Mouse (Mus musculus): ENCODE measurements around the gene Sec24a. TPM values are rescaled to one million over a fixed set of nuclear protein-coding genes. Genes with fewer than 3 reads are reported as not detected.

Gene Sec24a
- polyA plus RNA-seq, 1 experiment from 2014 or later = 14.3 TPM

DNA sequence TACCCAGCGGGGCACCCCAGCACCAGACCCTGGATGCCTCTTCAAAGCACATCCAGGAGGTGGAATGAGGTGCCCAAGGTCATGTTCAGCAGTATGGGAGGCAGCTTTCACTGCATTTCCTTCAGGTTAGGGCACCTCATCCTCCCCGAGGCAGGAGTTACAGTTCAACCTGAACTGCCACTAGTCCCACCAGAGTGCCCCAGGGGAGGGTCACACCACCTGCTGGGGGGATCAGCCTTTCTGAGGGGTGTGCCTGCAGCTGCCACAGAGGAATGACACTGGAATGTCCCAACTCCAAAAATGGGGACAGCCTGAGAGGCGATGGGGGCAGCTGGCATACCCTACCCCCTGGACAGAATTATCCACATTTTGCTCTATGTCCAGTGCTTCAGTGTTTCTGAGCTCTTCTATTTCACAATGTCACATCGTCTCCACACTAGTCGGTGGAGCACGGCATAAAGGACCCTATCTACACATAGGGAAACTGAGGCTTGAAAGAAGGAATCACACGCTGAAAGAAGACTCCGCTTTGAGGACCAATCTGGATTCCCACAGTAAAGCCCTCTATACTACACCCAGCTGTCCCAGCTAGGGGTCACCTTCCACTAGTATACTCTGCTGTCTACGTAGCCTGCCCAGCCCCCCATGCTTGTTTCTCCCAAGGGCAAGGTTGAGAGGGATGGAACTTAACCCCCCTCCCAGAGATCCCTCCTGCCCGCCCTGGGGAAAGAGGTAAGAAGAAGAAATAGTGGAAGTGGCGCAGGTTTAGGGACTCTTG lies 114.1 kb downstream of the Sec24a start:
- H3K9me3 ChIP-seq = no peaks in the 10 kb centered on the region
- H3K4me1 ChIP-seq = peaks cover 48% of the 10 kb centered on the region
- peak overlapping the region; percentile 79 for H3K4me3 ChIP-seq
- H3K36me3 ChIP-seq = peaks cover 14% of the 10 kb centered on the region
- DNase-seq (ENCODE audit: low spot score) = no peak
- H3K27ac ChIP-seq = peak overlapping the region; percentile 89
- WGBS = 24% methylated on average over 11 of the region's 11 CpGs
- peaks cover 16% of the 10 kb centered on the region; the same call in 1 of the 2 replicates for H3K27me3 ChIP-seq (ENCODE audit: insufficient read depth, poor library complexity, severe bottlenecking)

DNA sequence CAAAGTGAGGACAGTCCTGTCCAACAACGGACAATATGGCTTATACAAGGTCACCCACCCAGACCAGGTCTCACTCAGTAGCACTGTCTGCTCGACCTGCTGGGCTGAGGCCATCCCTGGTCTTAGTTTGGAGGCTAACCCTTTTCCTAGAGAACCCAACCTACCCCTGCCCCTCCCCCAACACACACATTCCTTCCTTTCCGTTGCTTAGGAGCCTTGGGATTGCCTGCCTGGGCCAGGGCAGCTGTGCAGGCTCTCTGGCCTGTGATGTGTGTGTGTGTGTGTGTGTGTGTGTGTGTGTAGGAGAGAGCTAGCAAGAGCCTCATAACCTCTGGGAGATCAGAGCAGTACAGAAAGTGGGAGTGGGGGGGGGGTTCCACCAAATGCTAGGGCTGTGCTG lies 114.9 kb downstream of the Sec24a start:
- DNase-seq (ENCODE audit: low spot score) = no peak
- Histone ChIP-seq H3K9me3 (no peaks in the 10 kb centered on the region), H3K36me3 (peaks cover 20% of the 10 kb centered on the region), H3K27ac (peak overlapping the region; percentile 13; the same call in 1 of the 2 replicates), H3K4me3 (peak overlapping the region; percentile 79; the same call in 1 of the 2 replicates), H3K4me1 (peaks cover 55% of the 10 kb centered on the region), H3K27me3 (ENCODE audit: insufficient read depth, poor library complexity, severe bottlenecking) (peaks cover 23% of the 10 kb centered on the region)
- 20% methylated on average over 3 of the region's 3 CpGs for WGBS

- peak overlapping the region; percentile 18; the same call in 1 of the 2 replicates for H3K27ac ChIP-seq
- peaks cover 30% of the 10 kb centered on the region for H3K36me3 ChIP-seq
- peaks cover 62% of the 10 kb centered on the region for H3K4me1 ChIP-seq
- H3K9me3 ChIP-seq = no peaks in the 10 kb centered on the region
- WGBS = 64% methylated on average over 15 of the region's 15 CpGs
- peaks cover 32% of the 10 kb centered on the region for H3K27me3 ChIP-seq (ENCODE audit: insufficient read depth, poor library complexity, severe bottlenecking)
- no peak for DNase-seq (ENCODE audit: low spot score)
- H3K4me3 ChIP-seq = no peak overlapping the region
Observed at GRCm38 (mm10) chr11:51646751-51647667, 116.4 kb downstream of the Sec24a start.

- Histone ChIP-seq H3K4me1 (peaks cover 62% of the 10 kb centered on the region), H3K27me3 (ENCODE audit: insufficient read depth, poor library complexity, severe bottlenecking) (peaks cover 29% of the 10 kb centered on the region), H3K27ac (no peak overlapping the region), H3K9me3 (no peaks in the 10 kb centered on the region), H3K4me3 (no peak overlapping the region), H3K36me3 (peaks cover 30% of the 10 kb centered on the region)
- no peak for DNase-seq (ENCODE audit: low spot score)
- 80% methylated on average over 7 of the region's 7 CpGs for WGBS
Observed at GRCm38 (mm10) chr11:51646245-51646644, 117.2 kb downstream of the Sec24a start.

DNA sequence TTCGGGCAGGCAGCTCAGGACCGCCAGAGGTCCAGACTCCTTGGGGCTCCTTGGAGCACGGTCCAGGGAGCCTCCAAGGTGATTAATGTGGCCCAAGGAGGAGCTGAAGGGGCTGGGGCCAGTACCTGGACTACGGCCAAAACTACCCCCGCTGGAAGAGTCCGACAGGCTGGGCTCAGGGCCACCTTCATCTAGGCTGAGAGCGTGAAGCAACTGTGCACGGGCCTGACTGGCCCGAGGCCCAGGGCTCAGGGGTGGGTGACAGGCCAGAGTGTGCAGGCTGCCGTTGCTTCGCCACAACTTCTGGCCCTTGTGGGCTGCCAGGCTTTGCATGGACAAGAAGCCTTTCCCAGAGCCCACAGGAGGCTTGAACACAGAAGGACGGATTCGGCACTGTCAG lies 118.1 kb downstream of the Sec24a start:
- no peak for DNase-seq (ENCODE audit: low spot score)
- H3K9me3 ChIP-seq = no peaks in the 10 kb centered on the region
- H3K27ac ChIP-seq = no peak overlapping the region
- H3K36me3 ChIP-seq = peaks cover 30% of the 10 kb centered on the region
- peaks cover 52% of the 10 kb centered on the region for H3K4me1 ChIP-seq
- peaks cover 29% of the 10 kb centered on the region for H3K27me3 ChIP-seq (ENCODE audit: insufficient read depth, poor library complexity, severe bottlenecking)
- WGBS = 87% methylated on average over 13 of the region's 13 CpGs
- H3K4me3 ChIP-seq = no peak overlapping the region

DNA sequence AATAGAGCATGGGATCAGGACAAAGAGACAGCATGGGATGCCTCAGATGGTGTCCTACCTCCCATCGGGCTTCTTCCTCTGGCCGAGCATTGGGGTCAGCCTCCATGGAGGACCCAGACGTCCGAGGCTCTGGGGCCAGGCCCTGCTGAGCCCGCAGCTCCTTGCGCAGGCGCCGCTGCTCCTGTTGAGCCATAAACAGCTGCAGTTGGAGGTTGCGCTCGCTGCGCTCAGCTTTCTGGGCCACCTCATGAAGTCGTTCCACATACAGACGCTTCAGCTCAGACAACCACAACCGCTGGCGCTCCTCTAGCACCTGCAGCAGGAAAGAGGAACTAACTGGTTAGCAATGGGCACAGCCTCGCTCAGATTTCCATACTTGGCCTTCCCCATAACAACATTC lies 119.2 kb downstream of the Sec24a start:
- no peak overlapping the region for H3K27ac ChIP-seq
- no peaks in the 10 kb centered on the region for H3K9me3 ChIP-seq
- H3K4me3 ChIP-seq = peak overlapping the region; percentile 23; the same call in 1 of the 2 replicates
- DNase-seq (ENCODE audit: low spot score) = no peak
- peaks cover 41% of the 10 kb centered on the region for H3K4me1 ChIP-seq
- peaks cover 29% of the 10 kb centered on the region for H3K27me3 ChIP-seq (ENCODE audit: insufficient read depth, poor library complexity, severe bottlenecking)
- peaks cover 30% of the 10 kb centered on the region for H3K36me3 ChIP-seq
- 72% methylated on average over 16 of the region's 16 CpGs for WGBS

DNA sequence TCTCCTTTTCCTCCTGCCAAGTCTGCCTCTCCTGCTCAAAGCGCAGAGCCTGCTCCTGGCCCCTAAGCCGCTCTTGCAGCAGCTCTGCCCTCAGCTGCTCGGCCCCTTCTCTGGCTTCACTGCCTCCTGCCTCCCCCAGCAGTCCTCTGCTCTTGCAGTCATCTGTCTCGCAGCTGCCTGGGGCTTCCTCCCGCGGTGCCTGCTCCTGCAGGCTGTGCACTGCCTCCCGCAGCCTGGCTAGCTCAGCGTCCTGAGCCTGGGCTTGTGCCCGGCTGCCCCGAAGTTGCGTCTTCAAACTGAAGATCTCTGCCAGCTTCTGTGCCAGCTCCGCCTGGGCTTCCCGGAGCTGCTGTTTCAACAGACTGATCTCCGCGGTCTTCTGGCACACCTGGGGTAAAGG lies 119.7 kb downstream of the Sec24a start:
- H3K27ac ChIP-seq = no peak overlapping the region
- no peak for DNase-seq (ENCODE audit: low spot score)
- WGBS = 44% methylated on average over 15 of the region's 15 CpGs
- peaks cover 37% of the 10 kb centered on the region for H3K4me1 ChIP-seq
- H3K4me3 ChIP-seq = peak overlapping the region; percentile 23
- H3K9me3 ChIP-seq = no peaks in the 10 kb centered on the region
- peaks cover 29% of the 10 kb centered on the region for H3K27me3 ChIP-seq (ENCODE audit: insufficient read depth, poor library complexity, severe bottlenecking)
- peaks cover 30% of the 10 kb centered on the region for H3K36me3 ChIP-seq

- no peaks in the 10 kb centered on the region for H3K9me3 ChIP-seq
- H3K4me3 ChIP-seq = peak overlapping the region; percentile 23
- peaks cover 32% of the 10 kb centered on the region for H3K4me1 ChIP-seq
- no peak for DNase-seq (ENCODE audit: low spot score)
- H3K36me3 ChIP-seq = peaks cover 30% of the 10 kb centered on the region
- no peak overlapping the region for H3K27ac ChIP-seq
- peaks cover 29% of the 10 kb centered on the region for H3K27me3 ChIP-seq (ENCODE audit: insufficient read depth, poor library complexity, severe bottlenecking)
- 56% methylated on average over 9 of the region's 9 CpGs for WGBS
Observed at GRCm38 (mm10) chr11:51643202-51643601, 120.2 kb downstream of the Sec24a start.

Other genes starting within 250 kb of the Sec24a start
- 18.1 and 18.2 TPM in 2 replicates for gene Phykpl, start 178.9 kb downstream of the Sec24a start, polyA plus RNA-seq (2016; fragmentation: Nextera tagmentation; extraction: Ambion mirVana)
- 341 and 617 TPM in 2 replicates for gene Hnrnpab, start 156.8 kb downstream of the Sec24a start, polyA plus RNA-seq (2016; fragmentation: Nextera tagmentation; extraction: Ambion mirVana)
- 154 and 210 TPM in 2 replicates for gene Nhp2, start 143.9 kb downstream of the Sec24a start, polyA plus RNA-seq (2016; fragmentation: Nextera tagmentation; extraction: Ambion mirVana)
- gene Rmnd5b, start 127.7 kb downstream of the Sec24a start, polyA plus RNA-seq (2016; fragmentation: Nextera tagmentation; extraction: Ambion mirVana) = 34.3 and 37.9 TPM in 2 replicates
- gene N4bp3, start 112.8 kb downstream of the Sec24a start, polyA plus RNA-seq (2016; fragmentation: Nextera tagmentation; extraction: Ambion mirVana) = 6.9 and 12.0 TPM in 2 replicates
- 0.78 and 1.6 TPM in 2 replicates for gene D930048N14Rik, start 112.7 kb downstream of the Sec24a start, polyA plus RNA-seq (2016; fragmentation: Nextera tagmentation; extraction: Ambion mirVana)
- gene 0610009B22Rik, start 74.8 kb downstream of the Sec24a start, polyA plus RNA-seq (2016; fragmentation: Nextera tagmentation; extraction: Ambion mirVana) = 61.4 and 67.7 TPM in 2 replicates
- 125 and 134 TPM in 2 replicates for gene Sar1b, start 53 bp upstream of the Sec24a start, polyA plus RNA-seq (2016; fragmentation: Nextera tagmentation; extraction: Ambion mirVana)
- gene Jade2, start 94.0 kb upstream of the Sec24a start, polyA plus RNA-seq (2016; fragmentation: Nextera tagmentation; extraction: Ambion mirVana) = 0.73 and 0.82 TPM in 2 replicates
- 89.1 and 105 TPM in 2 replicates for gene Cdkn2aipnl, start 204.0 kb upstream of the Sec24a start, polyA plus RNA-seq (2016; fragmentation: Nextera tagmentation; extraction: Ambion mirVana)
- 224 and 227 TPM in 2 replicates for gene Ube2b, start 237.1 kb upstream of the Sec24a start, polyA plus RNA-seq (2016; fragmentation: Nextera tagmentation; extraction: Ambion mirVana)
- 8.0 and 10.3 TPM in 2 replicates for gene Cdkl3, start 240.6 kb upstream of the Sec24a start, polyA plus RNA-seq (2016; fragmentation: Nextera tagmentation; extraction: Ambion mirVana)